Mouse (Mus musculus): ENCODE results near the gene Sorcs2. TPM values are rescaled to one million over a fixed set of nuclear protein-coding genes. Genes with fewer than 3 reads are reported as not detected.
"Not testable (repeated sequence)": the region's sequence is repeated elsewhere in the genome, so short reads cannot be mapped to it uniquely, and the experiment has no call there.

Sorcs2 gene
- polyA plus RNA-seq, 1 experiment from 2014 or later = 16.9 TPM

DNA sequence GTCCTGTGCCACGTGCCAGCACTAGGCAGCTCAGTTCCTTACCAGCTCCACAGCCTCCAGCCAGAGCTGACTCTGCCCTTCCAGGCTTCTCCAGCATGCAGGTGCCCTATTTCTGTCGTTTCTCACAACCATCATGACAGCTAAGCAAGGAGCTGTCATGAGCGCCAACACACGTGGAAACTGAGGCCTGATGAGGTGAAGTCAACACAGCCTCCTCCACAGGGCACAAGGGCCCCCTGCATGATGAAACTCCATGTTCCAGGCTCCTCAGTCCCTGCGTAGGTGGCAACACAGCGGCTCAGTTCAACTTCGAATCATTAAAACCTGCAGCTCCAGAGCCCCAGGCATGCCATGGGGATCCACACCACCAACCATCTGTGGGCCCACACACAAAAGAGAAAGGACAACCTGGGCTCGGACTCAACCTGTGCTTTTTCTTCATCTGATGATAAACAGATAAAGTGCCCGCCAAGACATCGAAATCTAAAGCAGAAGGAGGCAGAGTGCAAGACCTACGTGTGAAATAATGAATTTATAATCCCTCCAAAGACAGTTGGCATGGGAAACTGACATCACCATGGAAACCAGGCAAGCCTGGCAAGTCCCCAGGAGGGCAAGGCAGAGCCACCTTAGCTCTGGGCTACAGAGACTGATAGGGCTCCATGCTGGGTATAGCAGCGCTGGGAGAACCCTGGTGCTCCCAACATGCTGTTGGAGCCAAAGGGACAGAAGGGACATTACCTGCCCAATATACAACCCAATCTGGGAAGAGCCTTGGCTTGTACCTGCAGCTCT, 139.4 kb downstream of the Sorcs2 start:
- no peak overlapping the region for H3K4me3 ChIP-seq (replicated peaks)
- ATAC-seq (ENCODE audit: insufficient number of reproducible peaks, insufficient read depth, low FRiP score, low TSS enrichment, low read depth) = no peak
- H3K9me3 ChIP-seq = no peaks in the 10 kb centered on the region
- H3K4me2 ChIP-seq = no peak overlapping the region
- no peaks in the 10 kb centered on the region for H3K36me3 ChIP-seq
- WGBS = 88% methylated on average over 12 of the region's 12 CpGs
- no peak overlapping the region for H3K27ac ChIP-seq
- no peak overlapping the region for H3K9ac ChIP-seq (replicated peaks)
- peaks cover 3% of the 10 kb centered on the region; the same call in 1 of the 2 replicates for H3K27me3 ChIP-seq
- peaks cover 39% of the 10 kb centered on the region for H3K4me1 ChIP-seq (replicated peaks)

DNA sequence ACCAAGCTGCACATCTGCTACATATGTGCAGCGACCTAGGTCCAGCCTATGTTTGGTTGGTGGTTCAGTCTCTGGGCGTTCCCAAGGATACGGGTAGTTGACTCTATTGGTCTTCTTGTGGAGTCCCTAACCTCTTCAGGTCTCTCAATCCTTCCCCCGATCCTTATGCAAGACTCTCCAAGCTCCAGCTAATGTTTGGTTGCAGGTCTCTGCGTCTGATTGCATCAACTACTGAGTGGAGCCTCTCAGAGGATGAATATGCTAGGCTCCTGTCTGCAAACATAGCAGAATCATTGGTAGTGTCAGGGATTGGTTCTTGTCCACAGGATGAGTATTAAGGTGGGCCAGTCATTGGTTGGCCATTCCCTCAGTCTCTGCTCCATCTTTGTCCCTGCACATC, 140.9 kb downstream of the Sorcs2 start:
- Histone ChIP-seq H3K4me2 (no peak overlapping the region), H3K27me3 (peaks cover 3% of the 10 kb centered on the region; the same call in 1 of the 2 replicates), H3K9me3 (no peaks in the 10 kb centered on the region), H3K9ac (replicated peaks) (no peak overlapping the region), H3K27ac (no peak overlapping the region), H3K4me3 (replicated peaks) (no peak overlapping the region), H3K4me1 (replicated peaks) (peaks cover 43% of the 10 kb centered on the region), H3K36me3 (no peaks in the 10 kb centered on the region)
- no peak for ATAC-seq (ENCODE audit: insufficient number of reproducible peaks, insufficient read depth, low FRiP score, low TSS enrichment, low read depth)
- 86% methylated on average over 5 of the region's 5 CpGs for WGBS

DNA sequence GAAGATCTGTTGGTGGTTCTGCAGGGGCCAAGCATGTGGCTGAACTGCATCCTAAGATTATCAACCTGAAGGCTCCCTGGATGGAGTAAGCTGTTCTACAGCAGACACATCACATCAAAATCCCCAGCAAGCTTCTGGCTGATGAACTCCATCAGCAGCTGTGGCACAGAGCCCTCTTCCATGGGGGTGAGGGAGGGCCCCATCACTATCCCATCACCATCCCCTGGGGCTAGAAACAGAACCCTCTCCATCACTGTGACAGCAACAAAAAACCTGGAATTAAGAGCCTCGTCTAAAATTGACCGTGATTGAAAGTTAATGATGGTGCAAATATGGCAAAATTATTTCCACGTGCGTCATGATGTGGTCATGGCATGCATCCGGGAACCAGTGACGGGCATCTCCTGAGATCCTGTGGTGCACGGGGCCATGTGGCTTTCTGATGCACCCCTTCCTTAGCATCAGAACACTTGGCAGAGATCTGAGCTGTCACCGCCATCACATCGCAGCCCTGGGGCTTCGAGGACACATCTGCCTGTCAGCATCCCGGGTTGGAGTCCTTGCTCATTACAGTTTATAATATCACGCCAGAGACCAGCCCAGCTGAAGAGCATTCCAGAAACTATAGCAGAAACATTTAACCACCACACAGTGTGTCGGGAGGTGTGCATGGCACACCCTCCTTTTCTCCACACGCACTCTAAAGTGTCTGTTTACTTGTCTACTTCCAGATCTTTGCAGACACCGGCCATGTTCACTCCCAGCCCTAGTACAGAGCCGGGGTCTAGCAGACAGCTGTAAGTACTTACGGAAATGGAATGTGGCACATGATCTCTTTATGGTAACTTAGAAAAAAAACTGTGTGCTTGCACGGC, 143.1 kb downstream of the Sorcs2 start:
- H3K4me2 ChIP-seq = peak overlapping the region; percentile 19; the same call in 1 of the 2 replicates
- peak overlapping the region; percentile 47 for H3K27ac ChIP-seq

DNA sequence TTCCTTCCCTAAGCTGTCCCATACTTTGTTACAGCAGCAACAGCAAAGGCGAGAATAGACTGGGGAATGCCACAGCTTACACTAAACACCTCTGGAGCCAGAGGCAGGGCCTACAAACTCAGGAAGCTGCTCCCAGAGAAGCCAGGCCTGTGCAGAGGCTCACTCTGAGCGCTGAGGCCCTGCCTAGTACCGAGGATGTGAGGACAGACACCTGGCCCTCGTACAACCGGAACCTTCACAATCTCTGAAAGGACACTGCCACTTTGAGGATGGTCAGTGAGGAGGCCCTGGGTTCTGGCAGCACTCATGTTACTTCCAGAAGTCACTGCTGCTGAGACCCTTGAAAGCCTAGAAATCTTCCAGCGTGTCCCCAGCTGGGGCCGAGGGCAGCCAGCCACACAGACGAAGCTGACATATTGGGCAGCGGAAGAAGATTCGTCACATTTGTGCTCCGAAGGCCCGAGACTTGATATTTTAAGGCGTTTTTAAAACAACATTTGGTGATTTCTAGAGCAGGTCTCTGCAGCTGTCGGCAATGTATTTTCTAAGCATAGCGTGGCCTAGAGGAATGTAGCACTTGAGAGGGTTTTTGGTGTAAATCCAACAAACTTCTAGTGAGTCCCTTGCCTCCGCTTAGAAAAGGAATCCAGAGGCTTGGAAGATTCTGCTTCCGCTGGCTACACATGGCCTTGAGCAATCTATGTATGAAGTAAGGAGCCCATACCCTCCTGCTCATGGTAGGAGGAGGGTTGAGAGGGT, 145.0 kb downstream of the Sorcs2 start:
- peaks cover 34% of the 10 kb centered on the region for H3K4me1 ChIP-seq (replicated peaks)
- WGBS = 80% methylated on average over 17 of the region's 17 CpGs
- H3K27ac ChIP-seq = peak overlapping the region; percentile 23; the same call in 1 of the 2 replicates
- no peak overlapping the region for H3K4me3 ChIP-seq (replicated peaks)
- H3K9me3 ChIP-seq = no peaks in the 10 kb centered on the region
- no peaks in the 10 kb centered on the region for H3K27me3 ChIP-seq
- no peak overlapping the region for H3K9ac ChIP-seq (replicated peaks)
- H3K36me3 ChIP-seq = no peaks in the 10 kb centered on the region
- H3K4me2 ChIP-seq = no peak overlapping the region
- ATAC-seq (ENCODE audit: insufficient number of reproducible peaks, insufficient read depth, low FRiP score, low TSS enrichment, low read depth) = no peak

More for the DNA sequence above, 143.1 kb downstream of the Sorcs2 start:
- 38% methylated on average over 18 of the region's 18 CpGs for WGBS
- no peaks in the 10 kb centered on the region for H3K36me3 ChIP-seq
- H3K4me3 ChIP-seq (replicated peaks) = no peak overlapping the region
- peaks cover 42% of the 10 kb centered on the region for H3K4me1 ChIP-seq (replicated peaks)
- no peak overlapping the region for H3K9ac ChIP-seq (replicated peaks)
- no peaks in the 10 kb centered on the region for H3K9me3 ChIP-seq
- ATAC-seq (ENCODE audit: insufficient number of reproducible peaks, insufficient read depth, low FRiP score, low TSS enrichment, low read depth) = peak; percentile 67; the same call in 1 of the 2 replicates
- peaks cover 3% of the 10 kb centered on the region; the same call in 1 of the 2 replicates for H3K27me3 ChIP-seq

DNA sequence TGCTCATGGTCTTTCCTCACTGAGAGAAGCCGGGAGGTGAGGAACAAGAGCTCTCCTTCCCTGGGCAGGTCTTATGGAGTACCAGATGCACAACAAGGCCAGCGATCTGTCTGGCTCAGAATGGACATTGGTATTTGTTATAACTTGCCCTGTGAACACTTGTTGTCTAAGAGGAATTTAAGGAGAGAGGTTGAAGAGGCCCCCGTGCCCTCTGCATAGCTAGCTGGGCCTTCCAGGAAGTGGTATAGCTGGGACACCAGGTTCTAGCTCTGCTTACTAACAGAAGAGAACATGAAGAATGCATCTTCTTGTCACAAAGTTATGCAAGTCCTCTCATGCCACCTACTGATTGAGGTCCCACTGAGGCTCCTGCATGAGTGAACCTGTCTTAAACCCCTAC, 149.9 kb downstream of the Sorcs2 start:
- H3K4me3 ChIP-seq (replicated peaks) = no peak overlapping the region
- no peaks in the 10 kb centered on the region for H3K36me3 ChIP-seq
- H3K9ac ChIP-seq (replicated peaks) = no peak overlapping the region
- H3K4me2 ChIP-seq = no peak overlapping the region
- no peak for ATAC-seq (ENCODE audit: insufficient number of reproducible peaks, insufficient read depth, low FRiP score, low TSS enrichment, low read depth)
- H3K27ac ChIP-seq = no peak overlapping the region
- H3K4me1 ChIP-seq (replicated peaks) = peaks cover 11% of the 10 kb centered on the region; the same call in 1 of the 2 replicates
- H3K9me3 ChIP-seq = no peaks in the 10 kb centered on the region
- H3K27me3 ChIP-seq = no peaks in the 10 kb centered on the region
- WGBS = 80% methylated on average over 3 of the region's 3 CpGs

DNA sequence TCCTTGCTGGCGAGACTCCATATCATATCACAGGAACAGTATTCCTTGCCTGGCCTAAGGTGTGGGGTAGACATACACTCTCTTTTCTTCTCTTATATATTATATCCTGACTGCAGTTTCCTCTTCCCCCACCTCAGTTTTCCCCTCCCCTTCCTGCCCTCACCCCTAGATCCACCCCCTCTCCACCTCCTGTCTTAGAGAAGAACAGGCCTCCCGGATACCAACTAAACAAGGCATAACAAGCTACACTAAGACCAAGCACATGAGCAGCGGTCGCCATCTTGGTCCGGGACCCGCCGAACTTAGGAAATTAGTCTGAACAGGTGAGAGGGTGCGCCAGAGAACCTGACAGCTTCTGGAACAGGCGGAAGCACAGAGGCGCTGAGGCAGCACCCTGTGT, 160.4 kb downstream of the Sorcs2 start:
- H3K4me2 ChIP-seq; H3K9ac ChIP-seq (replicated peaks); H3K4me1 ChIP-seq (replicated peaks); ATAC-seq (ENCODE audit: insufficient number of reproducible peaks, insufficient read depth, low FRiP score, low TSS enrichment, low read depth); H3K27me3 ChIP-seq; H3K9me3 ChIP-seq; H3K36me3 ChIP-seq; H3K4me3 ChIP-seq (replicated peaks); H3K27ac ChIP-seq: not testable (repeated sequence)
- 96% methylated on average over 7 of the region's 10 CpGs for WGBS

DNA sequence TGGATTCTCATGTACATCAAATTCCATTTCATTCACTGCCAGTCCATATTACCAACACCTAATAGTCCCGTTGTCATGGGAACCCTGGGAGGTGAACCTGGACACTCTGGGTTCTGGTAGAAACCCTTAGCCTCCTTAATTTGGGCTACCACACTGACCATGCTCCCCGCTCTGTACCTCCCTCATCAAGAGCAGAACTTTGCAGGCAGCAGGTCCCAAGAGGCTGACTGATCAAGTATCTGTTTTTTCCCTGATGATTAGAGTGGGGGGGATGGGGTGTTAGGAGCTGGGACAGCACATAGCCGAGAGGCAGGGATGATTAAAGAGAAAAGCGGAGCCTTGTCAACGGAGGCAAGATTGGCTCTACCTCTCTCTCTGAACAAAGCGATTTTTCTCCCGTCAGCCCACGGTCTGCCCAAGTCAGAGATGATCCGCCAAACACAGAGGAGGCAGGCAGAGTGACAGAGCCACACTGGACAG, 167.6 kb downstream of the Sorcs2 start:
- 54% methylated on average over 9 of the region's 9 CpGs for WGBS
- ATAC-seq (ENCODE audit: insufficient number of reproducible peaks, insufficient read depth, low FRiP score, low TSS enrichment, low read depth) = no peak
- H3K9me3 ChIP-seq = no peaks in the 10 kb centered on the region
- no peak overlapping the region for H3K4me3 ChIP-seq (replicated peaks)
- H3K36me3 ChIP-seq = no peaks in the 10 kb centered on the region
- no peak overlapping the region for H3K9ac ChIP-seq (replicated peaks)
- H3K27me3 ChIP-seq = no peaks in the 10 kb centered on the region
- H3K4me1 ChIP-seq (replicated peaks) = peaks cover 28% of the 10 kb centered on the region
- H3K27ac ChIP-seq = no peak overlapping the region
- no peak overlapping the region for H3K4me2 ChIP-seq

DNA sequence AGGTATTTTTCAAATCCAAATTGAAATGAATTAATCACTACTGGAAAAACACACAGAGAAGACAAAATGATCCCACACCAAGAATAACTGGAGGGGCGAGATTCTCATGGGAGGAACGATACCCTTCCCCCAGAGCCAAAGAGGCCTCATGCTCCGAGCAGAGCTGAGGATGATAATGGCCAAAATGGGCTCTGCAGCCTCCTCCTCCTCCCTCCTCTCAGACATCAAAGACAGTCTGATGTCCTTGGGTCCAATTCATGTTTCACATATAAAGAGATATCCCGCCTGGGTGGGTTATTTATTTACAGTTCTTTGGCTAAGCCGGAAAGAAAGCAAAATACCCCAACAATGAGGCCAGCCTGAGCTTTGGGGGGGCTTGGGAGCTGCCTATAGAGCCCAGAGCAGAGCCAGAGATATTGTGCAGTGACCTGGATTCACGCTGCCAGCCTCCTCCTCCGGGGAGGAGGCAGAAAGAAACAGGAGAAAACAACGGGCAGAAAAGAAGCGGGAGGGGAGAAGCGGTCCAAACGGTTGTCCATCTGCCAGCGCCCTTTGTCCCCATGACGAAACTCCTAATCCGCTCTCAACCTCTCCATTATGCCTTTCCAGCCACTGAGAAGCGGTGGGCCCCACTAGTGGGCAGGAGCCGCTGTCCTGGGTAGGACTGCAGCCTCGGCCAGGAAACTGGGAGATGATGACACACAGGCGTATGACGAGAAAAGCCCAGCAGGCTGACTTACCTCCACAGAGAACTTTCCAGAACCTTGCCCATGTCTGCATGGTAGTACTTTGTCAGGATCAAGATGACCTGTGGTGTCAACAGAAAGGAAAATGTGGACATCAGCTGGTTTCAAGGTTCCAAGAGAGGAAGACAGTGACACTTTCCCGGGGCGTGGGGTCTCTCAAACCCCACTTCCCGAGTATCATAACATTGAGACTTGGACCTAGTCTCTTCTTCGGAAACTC, 169.3 kb downstream of the Sorcs2 start:
- no peak overlapping the region for H3K9ac ChIP-seq (replicated peaks)
- H3K27ac ChIP-seq = no peak overlapping the region
- H3K27me3 ChIP-seq = no peaks in the 10 kb centered on the region
- H3K9me3 ChIP-seq = no peaks in the 10 kb centered on the region
- no peak overlapping the region for H3K4me2 ChIP-seq
- H3K4me3 ChIP-seq (replicated peaks) = no peak overlapping the region
- peaks cover 38% of the 10 kb centered on the region for H3K4me1 ChIP-seq (replicated peaks)
- no peaks in the 10 kb centered on the region for H3K36me3 ChIP-seq
- ATAC-seq (ENCODE audit: insufficient number of reproducible peaks, insufficient read depth, low FRiP score, low TSS enrichment, low read depth) = no peak
- 82% methylated on average over 23 of the region's 23 CpGs for WGBS

DNA sequence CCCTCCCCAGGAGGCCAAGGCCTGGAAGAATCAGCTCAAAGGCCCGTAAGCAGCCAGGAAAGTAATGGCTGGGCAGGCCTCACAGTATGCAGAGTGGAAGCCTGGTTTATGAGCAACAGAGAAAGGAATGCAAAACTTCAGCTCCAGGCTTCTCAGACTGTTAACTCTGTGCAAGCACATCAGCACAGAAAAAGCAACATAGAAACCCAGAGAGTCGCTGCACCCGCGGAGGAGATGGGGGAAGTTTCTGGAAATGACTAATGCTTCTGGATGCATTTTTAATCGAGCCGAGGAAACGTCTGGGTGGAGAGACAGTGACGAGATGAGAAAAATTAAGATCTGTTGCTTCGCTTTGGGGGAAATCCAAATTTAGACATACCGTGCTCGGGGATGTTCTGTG, 171.6 kb downstream of the Sorcs2 start:
- ATAC-seq (ENCODE audit: insufficient number of reproducible peaks, insufficient read depth, low FRiP score, low TSS enrichment, low read depth) = no peak
- Histone ChIP-seq H3K27me3 (no peaks in the 10 kb centered on the region), H3K4me3 (replicated peaks) (no peak overlapping the region), H3K9me3 (no peaks in the 10 kb centered on the region), H3K27ac (peak overlapping the region; percentile 88), H3K4me1 (replicated peaks) (peaks cover 38% of the 10 kb centered on the region), H3K36me3 (no peaks in the 10 kb centered on the region), H3K4me2 (no peak overlapping the region), H3K9ac (replicated peaks) (no peak overlapping the region; the same call in 1 of the 2 replicates)
- WGBS = 62% methylated on average over 11 of the region's 11 CpGs

DNA sequence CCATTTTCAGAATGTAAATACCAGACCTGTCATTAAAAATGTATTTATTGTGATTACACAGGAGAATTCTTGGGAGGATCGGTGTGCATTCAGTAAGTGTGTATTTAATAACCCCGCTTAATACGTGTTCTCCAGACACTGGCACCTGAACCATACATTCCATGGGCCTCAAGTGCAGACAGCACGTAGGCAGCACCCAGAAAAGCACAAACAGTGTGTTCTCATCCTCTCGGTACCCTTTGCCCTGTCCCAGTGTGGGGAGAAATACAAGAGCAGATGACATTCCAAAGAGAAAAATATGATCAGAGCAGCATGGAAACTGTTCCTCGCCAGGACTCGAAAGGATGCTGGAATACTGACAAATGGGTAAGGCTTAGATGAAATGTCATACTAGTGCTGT, 172.1 kb downstream of the Sorcs2 start:
- H3K9ac ChIP-seq (replicated peaks) = no peak overlapping the region; the same call in 1 of the 2 replicates
- no peak overlapping the region for H3K4me2 ChIP-seq
- ATAC-seq (ENCODE audit: insufficient number of reproducible peaks, insufficient read depth, low FRiP score, low TSS enrichment, low read depth) = no peak
- no peaks in the 10 kb centered on the region for H3K9me3 ChIP-seq
- peak overlapping the region; percentile 88 for H3K27ac ChIP-seq
- WGBS = 66% methylated on average over 7 of the region's 7 CpGs
- no peaks in the 10 kb centered on the region for H3K36me3 ChIP-seq
- no peaks in the 10 kb centered on the region for H3K27me3 ChIP-seq
- no peak overlapping the region for H3K4me3 ChIP-seq (replicated peaks)
- H3K4me1 ChIP-seq (replicated peaks) = peaks cover 38% of the 10 kb centered on the region
